Mouse (Mus musculus) testis, adult 2 months (tissue): Measurements from ENCODE around the gene B4galt2.

ENCODE experiments used
- CTCF ChIP-seq: fragments of 200-500 bp; IDR thresholded peaks from 2 replicates; pipeline ENCODE4 v1.5.1; 2012; ENCODE audit warnings: low read depth, mild to moderate bottlenecking, inconsistent platforms, low read length, moderate library complexity; ENCODE audit not compliant: control insufficient read depth, insufficient read depth, insufficient replicate concordance
- POLR2A ChIP-seq: fragments of 200-500 bp; IDR thresholded peaks from 2 replicates; pipeline ENCODE4 v1.6.1; 2012; ENCODE audit warnings: low read depth, mild to moderate bottlenecking, inconsistent platforms, low read length, moderate library complexity; ENCODE audit not compliant: control insufficient read depth

- TF ChIP-seq CTCF (no peak), POLR2A (no peak)
Measured at GRCm38 (mm10) chr4:117913421-117913820, 30.1 kb upstream of the B4galt2 start.
